Mouse (Mus musculus) c-Kit-positive CD71-negative TER-119-negative erythroid progenitor cells, embryonic 14.5 days (primary cell): Measurements from ENCODE around the gene Mad1l1.

Experiments used
- DNase-seq: peaks from one replicate; pipeline ENCODE4 v3.0.0-alpha.2; 2013; ENCODE audit warnings: low read depth

Gene Mad1l1

GRCm38 (mm10) chr5:140128414-140128981, 192.9 kb downstream of the Mad1l1 start:
- no peak for DNase-seq

GRCm38 (mm10) chr5:140127981-140128380, 193.4 kb downstream of the Mad1l1 start:
- no peak for DNase-seq

GRCm38 (mm10) chr5:140124626-140125025, 196.7 kb downstream of the Mad1l1 start:
- DNase-seq: no peak

- DNase-seq: no peak
Measured at GRCm38 (mm10) chr5:140123640-140124366, 197.5 kb downstream of the Mad1l1 start.

GRCm38 (mm10) chr5:140123194-140123593, 198.2 kb downstream of the Mad1l1 start:
- no peak for DNase-seq

GRCm38 (mm10) chr5:140121966-140122365, 199.4 kb downstream of the Mad1l1 start:
- DNase-seq: no peak

GRCm38 (mm10) chr5:140118921-140119320, 202.4 kb downstream of the Mad1l1 start:
- DNase-seq: no peak

GRCm38 (mm10) chr5:140117968-140118367, 203.4 kb downstream of the Mad1l1 start:
- DNase-seq: no peak

- no peak for DNase-seq
Measured at GRCm38 (mm10) chr5:140115434-140116271, 205.7 kb downstream of the Mad1l1 start.

- no peak for DNase-seq
Measured at GRCm38 (mm10) chr5:140114512-140115060, 206.8 kb downstream of the Mad1l1 start.

GRCm38 (mm10) chr5:140113281-140113680, 208.1 kb downstream of the Mad1l1 start:
- DNase-seq: no peak

GRCm38 (mm10) chr5:140110024-140110423, 211.3 kb downstream of the Mad1l1 start:
- no peak for DNase-seq

GRCm38 (mm10) chr5:140107907-140108306, 213.4 kb downstream of the Mad1l1 start:
- peak; percentile 10 for DNase-seq

- DNase-seq: no peak
Measured at GRCm38 (mm10) chr5:140106051-140106450, 215.3 kb downstream of the Mad1l1 start.

GRCm38 (mm10) chr5:140104891-140105290, 216.5 kb downstream of the Mad1l1 start:
- no peak for DNase-seq

GRCm38 (mm10) chr5:140102731-140103130, 218.6 kb downstream of the Mad1l1 start:
- no peak for DNase-seq

- no peak for DNase-seq
Measured at GRCm38 (mm10) chr5:140101409-140102009, 219.8 kb downstream of the Mad1l1 start.

GRCm38 (mm10) chr5:140098711-140099110, 222.6 kb downstream of the Mad1l1 start:
- DNase-seq: no peak

GRCm38 (mm10) chr5:140095203-140095602, 226.1 kb downstream of the Mad1l1 start:
- DNase-seq: no peak

- DNase-seq: no peak
Measured at GRCm38 (mm10) chr5:140093489-140093888, 227.9 kb downstream of the Mad1l1 start.

GRCm38 (mm10) chr5:140091601-140092000, 229.8 kb downstream of the Mad1l1 start:
- no peak for DNase-seq

GRCm38 (mm10) chr5:140089263-140089662, 232.1 kb downstream of the Mad1l1 start:
- DNase-seq: no peak
